Mouse (Mus musculus): Measurements from ENCODE around the gene Bcl7b.

DNA sequence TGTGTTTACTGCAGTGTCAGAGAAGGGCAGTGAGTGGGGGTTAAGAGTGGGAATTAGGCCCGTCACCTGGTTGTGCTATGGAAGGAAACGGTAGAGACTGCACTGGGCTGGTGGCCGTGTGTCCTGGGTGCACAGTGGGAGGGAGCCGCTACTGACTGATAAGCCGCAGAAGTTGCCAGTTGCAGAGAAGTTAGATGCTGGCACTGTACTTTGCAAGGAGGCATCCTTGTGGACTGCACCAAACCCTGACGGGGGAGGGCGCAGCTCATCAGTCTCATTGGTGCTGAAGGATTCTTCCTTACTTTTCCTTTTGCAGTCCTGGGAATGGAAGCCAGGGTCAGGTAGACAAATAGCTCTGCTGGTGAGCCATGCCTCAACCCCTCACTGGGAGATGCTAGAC is 6.4 kb upstream of the Bcl7b start:
- TF ChIP-seq CTCF (IDR thresholded peaks at IDR 0.05; ENCODE audit: low read depth, low read length): no peak
- no peak for TF ChIP-seq GATA1 (IDR thresholded peaks at IDR 0.05; ENCODE audit: borderline replicate concordance, low read length)
- TF ChIP-seq GATA2 (IDR thresholded peaks at IDR 0.05; ENCODE audit: borderline replicate concordance, low read depth, low read length): no peak
- TF ChIP-seq TAL1 (conservative IDR thresholded peaks at IDR 0.05; ENCODE audit: low read depth, low read length): no peak

Data from G1E (cell line).